Mouse (Mus musculus) liver, postnatal 0 days (tissue): ENCODE results near the gene Acp2. TPM values are rescaled to one million over a fixed set of nuclear protein-coding genes. Genes with fewer than 3 reads are reported as not detected.

Experiments used
- ATAC-seq: fragments of 200-750 bp; cut with Nextera tagmentation; 2 replicates; pipeline ENCODE4 v1.8.0; 2017; ENCODE audit warnings: mild to moderate bottlenecking, moderate library complexity
- DNase-seq: peaks from one replicate; pipeline ENCODE4 v3.0.0-alpha.2; 2016
- H3K27ac ChIP-seq: fragments of 300-500 bp; sonication (generic); 2 replicates; pipeline ENCODE4 v1.5.1; 2014; ENCODE audit warnings: antibody characterized with exemption, moderate library complexity, mild to moderate bottlenecking, low read depth
- H3K27me3 ChIP-seq: fragments of 300-500 bp; sonication (generic); 2 replicates; pipeline ENCODE4 v1.6.1; 2014; ENCODE audit warnings: low read length, control low read depth, mixed read lengths; ENCODE audit not compliant: insufficient read depth
- H3K36me3 ChIP-seq: fragments of 300-500 bp; sonication (generic); replicated peaks from 2 replicates; pipeline ENCODE4 v1.6.1; 2014; ENCODE audit warnings: mild to moderate bottlenecking, control low read depth, low read length, moderate library complexity, mixed read lengths; ENCODE audit not compliant: insufficient read depth
- H3K4me1 ChIP-seq: fragments of 300-500 bp; sonication (generic); 2 replicates; pipeline ENCODE4 v1.6.1; 2014; ENCODE audit warnings: antibody characterized with exemption, mild to moderate bottlenecking, control low read depth; ENCODE audit not compliant: insufficient read depth
- H3K4me2 ChIP-seq: fragments of 300-500 bp; sonication (generic); 2 replicates; pipeline ENCODE4 v1.6.1; 2014; ENCODE audit warnings: low read depth, mild to moderate bottlenecking, low read length, moderate library complexity, mixed read lengths
- H3K4me3 ChIP-seq: fragments of 300-500 bp; sonication (generic); 2 replicates; pipeline ENCODE4 v1.5.1; 2014; ENCODE audit warnings: low read depth, low read length
- H3K9ac ChIP-seq: fragments of 300-500 bp; sonication (generic); replicated peaks from 2 replicates; pipeline ENCODE4 v1.6.1; 2014; ENCODE audit warnings: mild to moderate bottlenecking, moderate library complexity
- H3K9me3 ChIP-seq: fragments of 300-500 bp; sonication (generic); 2 replicates; pipeline ENCODE4 v1.6.1; 2016; ENCODE audit warnings: mild to moderate bottlenecking, control low read depth, low read length, mixed read lengths
- CTCF ChIP-seq: sonication (generic); IDR thresholded peaks from 2 replicates; pipeline ENCODE4 v1.5.1; 2016; ENCODE audit warnings: antibody characterized with exemption, low read depth
- EP300 ChIP-seq: IDR thresholded peaks from 2 replicates; pipeline ENCODE4 v1.6.1; 2016; ENCODE audit warnings: antibody characterized with exemption, low read depth, mild to moderate bottlenecking
- WGBS: fragments of 180-500 bp; shearing (Covaris S2); extraction: QIAGEN DNeasy Blood & Tissue Kit; methylation state at CpG from one replicate; pipeline ENCODE4 v1.1.7; 2014; ENCODE audit not compliant: insufficient replicate concordance; 5-methylcytosine and 5-hydroxymethylcytosine counted together
- polyA plus RNA-seq: library from polyadenylated mRNA; unstranded; fragments of >200 nt; fragmentation: Nextera tagmentation; extraction: Ambion mirVana; gene quantifications from 2 replicates; pipeline ENCODE4 v1.2.1, GENCODE M21; 2015

Acp2 gene
- polyA plus RNA-seq, 1 experiment from 2014 or later, result 14.1 TPM

DNA sequence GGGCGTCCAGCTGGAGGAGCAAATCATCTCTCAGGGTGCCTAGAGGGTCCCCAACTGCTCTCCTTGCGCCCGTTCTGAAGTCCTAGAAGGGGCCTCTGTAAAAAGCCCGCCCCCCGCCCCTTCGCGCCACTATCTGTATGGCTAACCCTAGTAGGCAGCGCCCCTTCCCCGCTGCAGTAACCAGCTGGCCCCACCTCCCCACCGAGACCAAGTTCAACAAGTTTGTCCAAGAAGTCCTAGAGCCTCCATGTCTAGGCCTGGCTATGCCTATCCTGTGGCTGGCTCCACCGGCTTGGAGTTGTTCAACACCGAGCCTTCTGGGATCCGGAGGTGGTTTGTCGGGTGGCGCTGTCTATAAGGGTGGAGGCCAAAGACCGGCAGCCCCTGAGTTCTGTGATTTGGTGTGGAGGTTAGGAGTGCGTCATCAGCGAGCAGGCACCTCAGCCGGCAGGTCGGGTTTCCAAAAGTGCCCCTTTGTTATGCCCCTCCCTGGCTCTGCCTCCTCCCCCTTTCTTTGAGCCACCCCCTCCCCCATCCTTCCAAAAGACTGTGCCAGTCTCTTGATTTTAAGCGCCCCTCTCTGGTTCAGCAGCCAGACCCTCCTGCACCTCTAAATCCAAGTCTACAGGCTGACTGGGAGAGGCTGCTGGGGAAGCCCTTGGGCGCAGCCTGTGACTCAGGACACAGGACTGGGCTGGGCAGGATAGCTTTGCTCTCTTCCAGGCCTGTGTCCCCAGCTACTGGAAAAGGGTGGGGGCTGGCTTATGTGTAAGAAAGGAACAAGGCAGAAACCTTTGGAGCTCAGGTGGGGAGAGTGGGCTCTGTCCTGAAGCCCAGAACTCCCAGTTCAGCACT, 54.7 kb downstream of the Acp2 start:
- TF ChIP-seq CTCF (no peak), EP300 (no peak)
- Histone ChIP-seq H3K36me3 (0 out of 2 replicates have a peak, but pooled peaks cover 2% of the 10 kb centered on the region), H3K4me2 (peak overlapping the region; percentile 80), H3K9ac (peak overlapping the region; percentile 65), H3K27ac (peak overlapping the region; percentile 68), H3K27me3 (peaks cover 48% of the 10 kb centered on the region), H3K9me3 (no peaks in the 10 kb centered on the region), H3K4me3 (peak overlapping the region; percentile 68), H3K4me1 (peaks cover 14% of the 10 kb centered on the region; the same call in 1 of the 2 replicates)
- DNase-seq (peak; percentile 57), ATAC-seq (peak; percentile 70)
- 7% methylated on average over 22 of the region's 22 CpGs for WGBS

GRCm38 (mm10) chr2:91258054-91258453, 55.4 kb downstream of the Acp2 start:
- no peaks in the 10 kb centered on the region for H3K9me3 ChIP-seq
- peak overlapping the region; percentile 65 for H3K9ac ChIP-seq
- H3K4me3 ChIP-seq, result peak overlapping the region; percentile 68
- peaks cover 14% of the 10 kb centered on the region; the same call in 1 of the 2 replicates for H3K4me1 ChIP-seq
- H3K36me3 ChIP-seq, result 0 out of 2 replicates have a peak, but pooled peaks cover 2% of the 10 kb centered on the region
- peaks cover 48% of the 10 kb centered on the region for H3K27me3 ChIP-seq
- TF ChIP-seq EP300 (no peak), CTCF (no peak)
- ATAC-seq (peak; percentile 33; the same call in 1 of the 2 replicates), DNase-seq (no peak)
- 48% methylated on average over 5 of the region's 5 CpGs for WGBS
- H3K4me2 ChIP-seq, result peak overlapping the region; percentile 80
- H3K27ac ChIP-seq, result peak overlapping the region; percentile 68

- Histone ChIP-seq H3K4me3 (no peak overlapping the region), H3K27ac (no peak overlapping the region), H3K9me3 (no peaks in the 10 kb centered on the region), H3K4me2 (peak overlapping the region; percentile 80; the same call in 1 of the 2 replicates), H3K27me3 (peaks cover 44% of the 10 kb centered on the region), H3K4me1 (peaks cover 18% of the 10 kb centered on the region), H3K36me3 (0 out of 2 replicates have a peak, but pooled peaks cover 7% of the 10 kb centered on the region), H3K9ac (no peak overlapping the region)
- ATAC-seq (no peak), DNase-seq (no peak)
- TF ChIP-seq CTCF (no peak), EP300 (no peak)
- WGBS, result 25% methylated on average over 1 of the region's 1 CpGs
Observed at GRCm38 (mm10) chr2:91258830-91259229, 56.1 kb downstream of the Acp2 start.

- Histone ChIP-seq H3K9me3 (no peaks in the 10 kb centered on the region), H3K4me3 (no peak overlapping the region), H3K36me3 (0 out of 2 replicates have a peak, but pooled peaks cover 7% of the 10 kb centered on the region), H3K9ac (no peak overlapping the region), H3K4me1 (peaks cover 25% of the 10 kb centered on the region), H3K27me3 (peaks cover 40% of the 10 kb centered on the region), H3K27ac (no peak overlapping the region), H3K4me2 (no peak overlapping the region)
- TF ChIP-seq EP300 (no peak), CTCF (no peak)
- DNase-seq (no peak), ATAC-seq (no peak)
- 96% methylated on average over 1 of the region's 1 CpGs for WGBS
Observed at GRCm38 (mm10) chr2:91259493-91259892, 56.8 kb downstream of the Acp2 start.

Other genes with a start within 250 kb of the Acp2 start
- 1.6 and 1.8 TPM in 2 replicates for gene Rapsn, start 167.3 kb upstream of the Acp2 start, polyA plus RNA-seq
- gene Psmc3, start 148.9 kb upstream of the Acp2 start, polyA plus RNA-seq, result 109 and 112 TPM in 2 replicates
- gene Slc39a13, start 132.5 kb upstream of the Acp2 start, polyA plus RNA-seq, result 7.2 TPM in 2 replicates
- gene Spi1, start 120.5 kb upstream of the Acp2 start, polyA plus RNA-seq, result 31.7 and 35.5 TPM in 2 replicates
- 0.04 TPM in 2 replicates for gene Mybpc3, start 84.7 kb upstream of the Acp2 start, polyA plus RNA-seq
- gene Madd, start 19.0 kb upstream of the Acp2 start, polyA plus RNA-seq, result 2.9 and 3.6 TPM in 2 replicates
- 30.0 and 31.0 TPM in 2 replicates for gene Nr1h3, start 51 bp upstream of the Acp2 start, polyA plus RNA-seq
- 4.0 and 4.2 TPM in 2 replicates for gene Ddb2, start 34.1 kb downstream of the Acp2 start, polyA plus RNA-seq
- gene Pacsin3, start 53.1 kb downstream of the Acp2 start, polyA plus RNA-seq, result 27.8 and 28.5 TPM in 2 replicates
- gene Arfgap2, start 62.1 kb downstream of the Acp2 start, polyA plus RNA-seq, result 64.2 and 65.1 TPM in 2 replicates
- 4.1 and 5.5 TPM in 2 replicates for gene 1110051M20Rik, start 241.8 kb downstream of the Acp2 start, polyA plus RNA-seq